Mouse (Mus musculus): ENCODE data around the gene Ddx56.

The Ddx56 gene

GRCm38 (mm10) chr11:6267320-6268254, at the start of gene Ddx56:
Gene Ddx56, minus strand, starts transcription at chr11:6267772.
- DNase-seq (ENCODE audit: low spot score), result peak; percentile 73

GRCm38 (mm10) chr11:6316821-6317220, 49.2 kb upstream of the Ddx56 start:
- no peak for DNase-seq (ENCODE audit: low spot score)

- no peak for DNase-seq (ENCODE audit: low spot score)
Observed at GRCm38 (mm10) chr11:6313874-6314406, 46.4 kb upstream of the Ddx56 start.

- DNase-seq (ENCODE audit: low spot score), result no peak
Observed at GRCm38 (mm10) chr11:6308181-6308580, 40.6 kb upstream of the Ddx56 start.

GRCm38 (mm10) chr11:6305943-6306430, 38.4 kb upstream of the Ddx56 start:
- DNase-seq (ENCODE audit: low spot score), result no peak

- no peak for DNase-seq (ENCODE audit: low spot score)
Observed at GRCm38 (mm10) chr11:6302793-6303192, 35.2 kb upstream of the Ddx56 start.

- DNase-seq (ENCODE audit: low spot score), result no peak
Observed at GRCm38 (mm10) chr11:6299435-6299834, 31.9 kb upstream of the Ddx56 start.

GRCm38 (mm10) chr11:6296077-6296476, 28.5 kb upstream of the Ddx56 start:
- DNase-seq (ENCODE audit: low spot score), result no peak

- no peak for DNase-seq (ENCODE audit: low spot score)
Observed at GRCm38 (mm10) chr11:6294632-6295031, 27.1 kb upstream of the Ddx56 start.

GRCm38 (mm10) chr11:6293601-6294000, 26.0 kb upstream of the Ddx56 start:
- no peak for DNase-seq (ENCODE audit: low spot score)

- no peak for DNase-seq (ENCODE audit: low spot score)
Observed at GRCm38 (mm10) chr11:6292988-6293349, 25.4 kb upstream of the Ddx56 start.

GRCm38 (mm10) chr11:6292116-6292987, 24.8 kb upstream of the Ddx56 start:
- DNase-seq (ENCODE audit: low spot score), result no peak

GRCm38 (mm10) chr11:6291401-6292115, 24.0 kb upstream of the Ddx56 start, which contains the start of gene Ogdh:
Gene Ogdh, plus strand, starts transcription at chr11:6291633.
- DNase-seq (ENCODE audit: low spot score), result peak; percentile 99

- DNase-seq (ENCODE audit: low spot score), result no peak
Observed at GRCm38 (mm10) chr11:6290883-6291282, 23.3 kb upstream of the Ddx56 start.

- DNase-seq (ENCODE audit: low spot score), result no peak
Observed at GRCm38 (mm10) chr11:6290138-6290537, 22.6 kb upstream of the Ddx56 start.

GRCm38 (mm10) chr11:6282940-6283339, 15.4 kb upstream of the Ddx56 start:
- no peak for DNase-seq (ENCODE audit: low spot score)

- DNase-seq (ENCODE audit: low spot score), result no peak
Observed at GRCm38 (mm10) chr11:6276466-6276865, 8.9 kb upstream of the Ddx56 start.

GRCm38 (mm10) chr11:6275094-6275484, 7.5 kb upstream of the Ddx56 start:
- DNase-seq (ENCODE audit: low spot score), result no peak

- peak; percentile 97 for DNase-seq (ENCODE audit: low spot score)
Observed at GRCm38 (mm10) chr11:6274387-6275093, 7.0 kb upstream of the Ddx56 start, which contains the start of gene Tmed4. Gene Tmed4, minus strand, starts transcription at chr11:6274870.

GRCm38 (mm10) chr11:6273607-6274006, 6.0 kb upstream of the Ddx56 start:
- no peak for DNase-seq (ENCODE audit: low spot score)

GRCm38 (mm10) chr11:6266621-6267020, 951 bp downstream of the Ddx56 start:
- DNase-seq (ENCODE audit: low spot score), result no peak

Measured in ovary, postnatal 10 days (tissue).